Mouse (Mus musculus): ENCODE measurements at regions not wholly inside any gene's neighbourhood (a gene's known extent, or its start where the extent isn't known, plus 50 kb on each side); places are given as distances from the start of the nearest gene placed in this dataset.

GRCm38 (mm10) chr1:23575005-23575404, 177.4 kb upstream of the Ogfrl1 start:
- TF ChIP-seq GATA1 (IDR thresholded peaks at IDR 0.05; ENCODE audit: low read depth, low read length) (no peak), SIN3A (IDR thresholded peaks at IDR 0.05; ENCODE audit: low read length) (no peak), MYC (IDR thresholded peaks at IDR 0.05; ENCODE audit: low read depth, low read length) (no peak), MEF2A (IDR thresholded peaks at IDR 0.05; ENCODE audit: extremely low read depth, insufficient replicate concordance, low read depth, low read length, poor library complexity, severe bottlenecking) (no peak)
- H3K4me3 ChIP-seq (ENCODE audit: control insufficient read depth in 1 of 2, insufficient read depth in 1 of 2, low read depth in 2 of 2, low read length in 2 of 2), result no peak overlapping the region
- no peak for DNase-seq (ENCODE audit: low read depth, low spot score)
- H3K27me3 ChIP-seq (ENCODE audit: control insufficient read depth in 1 of 2, insufficient read depth in 2 of 2, low read length in 2 of 2), result no peaks in the 10 kb centered on the region
- H3K79me2 ChIP-seq (ENCODE audit: control insufficient read depth, insufficient read depth, low read length, poor library complexity), result no peaks in the 10 kb centered on the region
- no peak overlapping the region for H3K9ac ChIP-seq (ENCODE audit: control insufficient read depth, low read depth, low read length, poor library complexity, severe bottlenecking)
- no peaks in the 10 kb centered on the region for H3K9me3 ChIP-seq (replicated peaks; ENCODE audit: insufficient read depth, low read length)
- H3K36me3 ChIP-seq (ENCODE audit: control insufficient read depth in 1 of 2, insufficient read depth in 2 of 2, low read length in 2 of 2), result no peaks in the 10 kb centered on the region
- no peak overlapping the region for H3K27ac ChIP-seq (ENCODE audit: control insufficient read depth, low read depth, low read length)
- no peaks in the 10 kb centered on the region for H3K4me1 ChIP-seq (ENCODE audit: control insufficient read depth in 1 of 2, insufficient read depth in 2 of 2, low read length in 2 of 2)

- TF ChIP-seq HCFC1 (IDR thresholded peaks at IDR 0.05; ENCODE audit: low read depth, low read length) (no peak), E2F4 (IDR thresholded peaks at IDR 0.05; ENCODE audit: borderline replicate concordance, low read depth, low read length) (no peak), TCF12 (IDR thresholded peaks at IDR 0.05; ENCODE audit: low read depth, low read length) (no peak), KAT2A (conservative IDR thresholded peaks at IDR 0.05; ENCODE audit: low read depth, low read length) (no peak), SIN3A (IDR thresholded peaks at IDR 0.05; ENCODE audit: low read length) (no peak), TBP (IDR thresholded peaks at IDR 0.05; ENCODE audit: low read depth, low read length) (no peak)
- DNase-seq (ENCODE audit: low read depth, low spot score), result no peak
Measured at GRCm38 (mm10) chr1:23575515-23575914, 177.9 kb upstream of the Ogfrl1 start.

GRCm38 (mm10) chr1:23576150-23576549, 178.6 kb upstream of the Ogfrl1 start:
- Histone ChIP-seq H3K9me3 (replicated peaks; ENCODE audit: insufficient read depth, low read length) (no peaks in the 10 kb centered on the region), H3K9ac (ENCODE audit: control insufficient read depth, low read depth, low read length, poor library complexity, severe bottlenecking) (no peak overlapping the region), H3K36me3 (ENCODE audit: control insufficient read depth in 1 of 2, insufficient read depth in 2 of 2, low read length in 2 of 2) (no peaks in the 10 kb centered on the region), H3K4me1 (ENCODE audit: control insufficient read depth in 1 of 2, insufficient read depth in 2 of 2, low read length in 2 of 2) (no peaks in the 10 kb centered on the region), H3K4me3 (ENCODE audit: control insufficient read depth in 1 of 2, insufficient read depth in 1 of 2, low read depth in 2 of 2, low read length in 2 of 2) (no peak overlapping the region), H3K27me3 (ENCODE audit: control insufficient read depth in 1 of 2, insufficient read depth in 2 of 2, low read length in 2 of 2) (no peaks in the 10 kb centered on the region), H3K79me2 (ENCODE audit: control insufficient read depth, insufficient read depth, low read length, poor library complexity) (no peaks in the 10 kb centered on the region), H3K27ac (ENCODE audit: control insufficient read depth, low read depth, low read length) (no peak overlapping the region)
- TF ChIP-seq HCFC1 (IDR thresholded peaks at IDR 0.05; ENCODE audit: low read depth, low read length) (no peak), MAZ (IDR thresholded peaks at IDR 0.05; ENCODE audit: low read depth, low read length) (no peak), ELF1 (IDR thresholded peaks at IDR 0.05; ENCODE audit: low read depth, low read length) (no peak), POLR2AphosphoS5 (IDR thresholded peaks at IDR 0.05; ENCODE audit: borderline replicate concordance, low read depth, low read length) (no peak)
- no peak for DNase-seq (ENCODE audit: low read depth, low spot score)

More at GRCm38 (mm10) chr1:23575515-23575914, 177.9 kb upstream of the Ogfrl1 start:
- Histone ChIP-seq H3K27me3 (ENCODE audit: control insufficient read depth in 1 of 2, insufficient read depth in 2 of 2, low read length in 2 of 2) (no peaks in the 10 kb centered on the region), H3K27ac (ENCODE audit: control insufficient read depth, low read depth, low read length) (no peak overlapping the region), H3K4me1 (ENCODE audit: control insufficient read depth in 1 of 2, insufficient read depth in 2 of 2, low read length in 2 of 2) (no peaks in the 10 kb centered on the region), H3K36me3 (ENCODE audit: control insufficient read depth in 1 of 2, insufficient read depth in 2 of 2, low read length in 2 of 2) (no peaks in the 10 kb centered on the region), H3K9me3 (replicated peaks; ENCODE audit: insufficient read depth, low read length) (no peaks in the 10 kb centered on the region), H3K9ac (ENCODE audit: control insufficient read depth, low read depth, low read length, poor library complexity, severe bottlenecking) (no peak overlapping the region), H3K79me2 (ENCODE audit: control insufficient read depth, insufficient read depth, low read length, poor library complexity) (no peaks in the 10 kb centered on the region), H3K4me3 (ENCODE audit: control insufficient read depth in 1 of 2, insufficient read depth in 1 of 2, low read depth in 2 of 2, low read length in 2 of 2) (no peak overlapping the region)

Measured in MEL (cell line).